Mouse (Mus musculus) MEL (cell line): ENCODE results near the gene Ercc6l. TPM values are rescaled to one million over a fixed set of nuclear protein-coding genes. Genes with fewer than 3 reads are reported as not detected.
A peak's percentile ranks its signal among the peaks of the same experiment; 100 is the strongest.

Source experiments
- DNase-seq: peaks from one replicate; pipeline ENCODE4 v3.0.0; 2011; ENCODE audit warnings: low read depth, low spot score
- H3K27ac ChIP-seq: 2 replicates; pipeline ENCODE4 v1.5.1; 2012; ENCODE audit warnings: low read depth, mild to moderate bottlenecking, control low read depth, low read length, moderate library complexity; ENCODE audit not compliant: control insufficient read depth
- H3K27me3 ChIP-seq, 2 experiments: fragments of 150-350 bp in 1 of 2; sonication (generic) in 1 of 2; 2 replicates each; pipeline ENCODE4 v1.6.1; 2012; ENCODE audit warnings: low read length in 2 of 2, mild to moderate bottlenecking in 2 of 2, improper control_type of control experiment in 1 of 2, moderate library complexity in 1 of 2; ENCODE audit not compliant: insufficient read depth in 2 of 2, control insufficient read depth in 1 of 2
- H3K36me3 ChIP-seq, 2 experiments: 2 replicates each; pipeline ENCODE4 v1.6.1; 2012 to 2014; ENCODE audit warnings: low read length in 2 of 2, improper control_type of control experiment in 1 of 2, inconsistent platforms in 1 of 2, mild to moderate bottlenecking in 1 of 2; ENCODE audit not compliant: insufficient read depth in 2 of 2, control insufficient read depth in 1 of 2
- H3K4me1 ChIP-seq, 2 experiments: fragments of 150-350 bp in 1 of 2; sonication (generic) in 1 of 2; 2 replicates each; pipeline ENCODE4 v1.6.1; 2012; ENCODE audit warnings: low read length in 2 of 2, improper control_type of control experiment in 1 of 2, mild to moderate bottlenecking in 1 of 2; ENCODE audit not compliant: insufficient read depth in 2 of 2, control insufficient read depth in 1 of 2
- H3K4me3 ChIP-seq, 2 experiments: fragments of 150-350 bp in 1 of 2; sonication (generic) in 1 of 2; 2 replicates each; pipeline ENCODE4 v1.5.1; 2012; ENCODE audit warnings: low read depth in 2 of 2, low read length in 2 of 2, mild to moderate bottlenecking in 2 of 2, moderate library complexity in 2 of 2, control low read depth in 1 of 2, improper control_type of control experiment in 1 of 2; ENCODE audit not compliant: control insufficient read depth in 1 of 2, insufficient read depth in 1 of 2
- H3K79me2 ChIP-seq: 2 replicates; pipeline ENCODE4 v1.6.1; 2012; ENCODE audit warnings: mild to moderate bottlenecking, low read length, moderate library complexity; ENCODE audit not compliant: control insufficient read depth, poor library complexity, insufficient read depth
- H3K9ac ChIP-seq: 2 replicates; pipeline ENCODE4 v1.6.1; 2012; ENCODE audit warnings: low read depth, mild to moderate bottlenecking, control low read depth, low read length, moderate library complexity; ENCODE audit not compliant: control insufficient read depth, poor library complexity, severe bottlenecking
- H3K9me3 ChIP-seq: fragments of 150-350 bp; sonication (generic); replicated peaks from 2 replicates; pipeline ENCODE4 v1.6.1; 2012; ENCODE audit warnings: mild to moderate bottlenecking, low read length, improper control_type of control experiment, moderate library complexity; ENCODE audit not compliant: insufficient read depth
- CHD2 ChIP-seq: IDR thresholded peaks from 2 replicates; pipeline ENCODE4 v1.6.1; 2011; ENCODE audit warnings: low read length, improper control_type of control experiment
- CTCF ChIP-seq, 3 experiments: IDR thresholded peaks in 2 of 3; conservative IDR thresholded peaks in 1 of 3; 2 replicates each; pipeline ENCODE4 v1.5.1; 2011 to 2012; ENCODE audit warnings: low read length in 3 of 3, low read depth in 2 of 3, mild to moderate bottlenecking in 2 of 3, improper control_type of control experiment in 1 of 3, inconsistent platforms in 1 of 3, mixed read lengths in 1 of 3, moderate library complexity in 1 of 3; ENCODE audit not compliant: control insufficient read depth in 1 of 3, insufficient read depth in 1 of 3, poor library complexity in 1 of 3, severe bottlenecking in 1 of 3
- E2F4 ChIP-seq: IDR thresholded peaks from 2 replicates; pipeline ENCODE4 v1.6.1; 2011; ENCODE audit warnings: low read depth, low read length, improper control_type of control experiment, borderline replicate concordance
- ETS1 ChIP-seq: IDR thresholded peaks from 2 replicates; pipeline ENCODE4 v1.6.1; 2012; ENCODE audit warnings: low read depth, mild to moderate bottlenecking, inconsistent platforms, low read length, improper control_type of control experiment, moderate library complexity
- GATA1 ChIP-seq: IDR thresholded peaks from 2 replicates; pipeline ENCODE4 v1.6.1; 2011; ENCODE audit warnings: low read depth, low read length, improper control_type of control experiment
- MXI1 ChIP-seq: IDR thresholded peaks from 2 replicates; pipeline ENCODE4 v1.6.1; 2011; ENCODE audit warnings: mild to moderate bottlenecking, low read depth, low read length, improper control_type of control experiment
- MYC ChIP-seq: IDR thresholded peaks from 2 replicates; pipeline ENCODE4 v1.6.1; 2011; ENCODE audit warnings: low read depth, mild to moderate bottlenecking, low read length, improper control_type of control experiment, moderate library complexity
- NRF1 ChIP-seq: IDR thresholded peaks from 2 replicates; pipeline ENCODE4 v1.6.1; 2014; ENCODE audit warnings: low read depth, mild to moderate bottlenecking, inconsistent platforms, low read length, improper control_type of control experiment, moderate library complexity; ENCODE audit not compliant: poor library complexity, insufficient read depth, severe bottlenecking
- POLR2A ChIP-seq, 2 experiments: IDR thresholded peaks; 2 replicates each; pipeline ENCODE4 v1.6.1; 2011 to 2012; ENCODE audit warnings: low read length in 2 of 2, mild to moderate bottlenecking in 2 of 2, control low read depth in 1 of 2, improper control_type of control experiment in 1 of 2, low read depth in 1 of 2, moderate library complexity in 1 of 2; ENCODE audit not compliant: control insufficient read depth in 1 of 2, insufficient read depth in 1 of 2, poor library complexity in 1 of 2
- RAD21 ChIP-seq: IDR thresholded peaks from 2 replicates; pipeline ENCODE4 v1.6.1; 2011; ENCODE audit warnings: mild to moderate bottlenecking, low read depth, low read length, improper control_type of control experiment
- SIN3A ChIP-seq: IDR thresholded peaks from 2 replicates; pipeline ENCODE4 v1.6.1; 2012; ENCODE audit warnings: low read length, improper control_type of control experiment, inconsistent platforms
- SMC3 ChIP-seq: IDR thresholded peaks from 2 replicates; pipeline ENCODE4 v1.6.1; 2011; ENCODE audit warnings: low read depth, low read length, improper control_type of control experiment
- ZMIZ1 ChIP-seq: IDR thresholded peaks from 2 replicates; pipeline ENCODE4 v1.6.1; 2012; ENCODE audit warnings: low read depth, mild to moderate bottlenecking, inconsistent platforms, low read length, improper control_type of control experiment, moderate library complexity
- polyA plus RNA-seq, 2 experiments: library from polyadenylated mRNA; stranded (reverse) in 1 of 2; unstranded in 1 of 2; fragments of >175 nt in 1 of 2; fragments of >200 nt in 1 of 2; gene quantifications; 2 replicates each; pipeline versions ENCODE4 v1.2.1 to v1.2.4; 2012; ENCODE audit warnings: low replicate concordance in 2 of 2, low read depth in 1 of 2; ENCODE audit not compliant: insufficient read length in 2 of 2, insufficient read depth in 1 of 2, missing spikeins in 1 of 2
- total RNA-seq: library from RNA; depleted of rRNA; stranded (reverse); fragments of 300-350 nt; gene quantifications from 2 replicates; pipeline ENCODE4 v1.2.3, GENCODE M21; 2012

Ercc6l gene
- total and polyA plus RNA-seq, 3 experiments: 12.5 to 27.3 (median 14.1) TPM

GRCm38 (mm10) chrX:102166521-102166920, 9.6 kb upstream of the Ercc6l start:
- H3K9ac ChIP-seq: no peak overlapping the region
- TF ChIP-seq CTCF (IDR thresholded peaks at IDR 0.05 in 2 of 3, conservative IDR thresholded peaks at IDR 0.05 in 1 of 3; ENCODE audit: control insufficient read depth in 1 of 3, insufficient read depth in 1 of 3, low read depth in 2 of 3, low read length in 3 of 3, poor library complexity in 1 of 3, severe bottlenecking in 1 of 3): no peak
- TF ChIP-seq NRF1: no peak
- no peak for TF ChIP-seq MYC
- no peak for TF ChIP-seq E2F4
- TF ChIP-seq MXI1: no peak
- no peak for TF ChIP-seq CHD2
- no peak for TF ChIP-seq ZMIZ1
- TF ChIP-seq SIN3A: no peak
- peaks cover 0 to 9% of the 10 kb centered on the region in 2 experiments; a peak in 2 of 4 replicates for H3K36me3 ChIP-seq
- H3K27me3 ChIP-seq: no peaks in the 10 kb centered on the region
- no peak for DNase-seq
- H3K9me3 ChIP-seq: no peaks in the 10 kb centered on the region
- H3K4me1 ChIP-seq: peaks cover 8% of the 10 kb centered on the region in 2 experiments
- H3K27ac ChIP-seq: no peak overlapping the region
- no peak overlapping the region for H3K4me3 ChIP-seq
- H3K79me2 ChIP-seq: no peaks in the 10 kb centered on the region

GRCm38 (mm10) chrX:102163529-102163928, 6.6 kb upstream of the Ercc6l start:
- no peaks in the 10 kb centered on the region for H3K9me3 ChIP-seq

GRCm38 (mm10) chrX:102163096-102163495, 6.2 kb upstream of the Ercc6l start:
- Histone ChIP-seq H3K9ac (no peak overlapping the region), H3K27ac (no peak overlapping the region), H3K4me1 (no peaks in the 10 kb centered on the region; a peak in 1 of 4 replicates), H3K9me3 (no peaks in the 10 kb centered on the region), H3K36me3 (peaks cover 0 to 2% of the 10 kb centered on the region in 2 experiments; a peak in 1 of 4 replicates), H3K27me3 (no peaks in the 10 kb centered on the region), H3K79me2 (no peaks in the 10 kb centered on the region), H3K4me3 (no peak overlapping the region)
- TF ChIP-seq CTCF (IDR thresholded peaks at IDR 0.05 in 2 of 3, conservative IDR thresholded peaks at IDR 0.05 in 1 of 3; ENCODE audit: control insufficient read depth in 1 of 3, insufficient read depth in 1 of 3, low read depth in 2 of 3, low read length in 3 of 3, poor library complexity in 1 of 3, severe bottlenecking in 1 of 3): peak in 2 of 3 experiments; percentile 28 to 52; a peak in 3 of 6 replicates
- peak; percentile 30 for TF ChIP-seq RAD21
- TF ChIP-seq SMC3: peak; percentile 33; the same call in 1 of the 2 replicates
- no peak for TF ChIP-seq POLR2A (IDR thresholded peaks at IDR 0.05; ENCODE audit: control insufficient read depth in 1 of 2, insufficient read depth in 1 of 2, low read depth in 1 of 2, low read length in 2 of 2, poor library complexity in 1 of 2)
- peak; percentile 45 for DNase-seq

More at GRCm38 (mm10) chrX:102163529-102163928, 6.6 kb upstream of the Ercc6l start:
- peaks cover 0 to 2% of the 10 kb centered on the region in 2 experiments; a peak in 1 of 4 replicates for H3K36me3 ChIP-seq
- TF ChIP-seq GATA1 (no peak), ETS1 (no peak), NRF1 (no peak)
- no peak overlapping the region for H3K9ac ChIP-seq
- no peak overlapping the region for H3K27ac ChIP-seq
- no peaks in the 10 kb centered on the region; a peak in 1 of 4 replicates for H3K4me1 ChIP-seq
- H3K79me2 ChIP-seq: no peaks in the 10 kb centered on the region
- no peaks in the 10 kb centered on the region for H3K27me3 ChIP-seq
- no peak for DNase-seq
- no peak overlapping the region for H3K4me3 ChIP-seq
